Mouse (Mus musculus) olfactory bulb, adult 2 months (tissue): ENCODE measurements at regions not wholly inside any gene's neighbourhood (a gene's known extent, or its start where the extent isn't known, plus 50 kb on each side); places are given as distances from the start of the nearest gene placed in this dataset.

Experiments
- CTCF ChIP-seq: fragments of 200-500 bp; IDR thresholded peaks from 2 replicates; pipeline ENCODE4 v1.5.1; 2012; ENCODE audit warnings: low read depth, mild to moderate bottlenecking, low read length, moderate library complexity; ENCODE audit not compliant: insufficient read depth
- POLR2A ChIP-seq: fragments of 200-500 bp; IDR thresholded peaks from 2 replicates; pipeline ENCODE4 v1.6.1; 2012; ENCODE audit warnings: mild to moderate bottlenecking, low read depth, low read length, moderate library complexity; ENCODE audit not compliant: insufficient read depth

DNA sequence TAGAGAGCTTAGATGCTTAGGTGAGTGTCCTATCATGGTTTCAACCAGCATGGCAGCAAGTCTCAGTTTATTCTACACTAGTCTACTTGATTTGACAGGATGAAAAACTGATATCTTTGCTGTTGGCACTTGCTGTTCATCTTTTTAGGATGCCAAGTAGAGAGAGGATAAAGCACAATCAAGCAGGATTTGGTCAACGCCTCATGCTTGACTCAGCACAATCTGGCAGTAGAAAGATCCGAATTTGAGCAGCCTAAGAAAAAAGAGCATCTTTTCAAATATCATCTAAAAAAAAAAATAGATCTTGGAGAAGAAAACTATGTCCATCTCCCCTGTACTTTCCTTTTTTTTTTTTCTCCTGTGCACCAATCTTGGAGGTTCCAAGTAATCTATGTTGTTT is 83.0 kb downstream of the Etaa1 start:
- no peak for TF ChIP-seq POLR2A
- no peak for TF ChIP-seq CTCF
